Mouse (Mus musculus) midbrain, postnatal 0 days (tissue): ENCODE data around the gene Phf24. TPM values are rescaled to one million over a fixed set of nuclear protein-coding genes. Genes with fewer than 3 reads are reported as not detected.

Source experiments
- ATAC-seq: fragments of 200-750 bp; cut with Nextera tagmentation; 2 replicates; pipeline ENCODE4 v1.8.0; 2017; ENCODE audit warnings: moderate number of reproducible peaks, mild to moderate bottlenecking, moderate TSS enrichment, moderate library complexity; ENCODE audit not compliant: low FRiP score
- DNase-seq: peaks from one replicate; pipeline ENCODE4 v3.0.0-alpha.2; 2015; ENCODE audit warnings: low spot score
- H3K27ac ChIP-seq: fragments of 300-500 bp; sonication (generic); 2 replicates; pipeline ENCODE4 v1.5.1; 2014; ENCODE audit warnings: low read depth, mild to moderate bottlenecking, low read length, mixed read lengths
- H3K27me3 ChIP-seq: fragments of 300-500 bp; sonication (generic); 2 replicates; pipeline ENCODE4 v1.6.1; 2014; ENCODE audit warnings: low read length, control low read depth, mixed read lengths; ENCODE audit not compliant: insufficient read depth
- H3K36me3 ChIP-seq: fragments of 300-500 bp; sonication (generic); 2 replicates; pipeline ENCODE4 v1.6.1; 2014; ENCODE audit warnings: low read length, control low read depth, mixed read lengths; ENCODE audit not compliant: insufficient read depth
- H3K4me1 ChIP-seq: fragments of 300-500 bp; sonication (generic); 2 replicates; pipeline ENCODE4 v1.6.1; 2014; ENCODE audit warnings: mild to moderate bottlenecking, control low read depth, antibody characterized with exemption, low read length, mixed read lengths; ENCODE audit not compliant: insufficient read depth
- H3K4me2 ChIP-seq: fragments of 300-500 bp; sonication (generic); 2 replicates; pipeline ENCODE4 v1.6.1; 2014; ENCODE audit warnings: low read depth, mild to moderate bottlenecking, low read length, mixed read lengths; ENCODE audit not compliant: poor library complexity, severe bottlenecking
- H3K4me3 ChIP-seq: fragments of 300-500 bp; sonication (generic); 2 replicates; pipeline ENCODE4 v1.5.1; 2014; ENCODE audit warnings: low read depth, mild to moderate bottlenecking, low read length, moderate library complexity
- H3K9ac ChIP-seq: fragments of 300-500 bp; sonication (generic); replicated peaks from 2 replicates; pipeline ENCODE4 v1.6.1; 2014; ENCODE audit warnings: mild to moderate bottlenecking, low read length, moderate library complexity, mixed read lengths; ENCODE audit not compliant: poor library complexity, severe bottlenecking
- H3K9me3 ChIP-seq: fragments of 300-500 bp; sonication (generic); 2 replicates; pipeline ENCODE4 v1.6.1; 2016; ENCODE audit warnings: low read length, control low read depth
- CTCF ChIP-seq: IDR thresholded peaks from 2 replicates; pipeline ENCODE4 v1.5.1; 2016; ENCODE audit warnings: antibody characterized with exemption, mild to moderate bottlenecking
- WGBS: fragments of 180-500 bp; shearing (Covaris S2); extraction: QIAGEN DNeasy Blood & Tissue Kit; methylation state at CpG from one replicate; pipeline ENCODE4 v1.1.7; 2014; 5-methylcytosine and 5-hydroxymethylcytosine counted together
- polyA plus RNA-seq: library from polyadenylated mRNA; unstranded; fragments of >200 nt; fragmentation: Nextera tagmentation; extraction: Ambion mirVana; gene quantifications from 2 replicates; pipeline ENCODE4 v1.2.1, GENCODE M21; 2015
- total RNA-seq: library from RNA; depleted of rRNA; stranded (reverse); fragments of >200 nt; gene quantifications from 2 replicates; pipeline ENCODE4 v1.2.3, GENCODE M21; 2014

The Phf24 gene
- total and polyA plus RNA-seq, 2 experiments from 2014 or later = 45.0 to 148 TPM

DNA sequence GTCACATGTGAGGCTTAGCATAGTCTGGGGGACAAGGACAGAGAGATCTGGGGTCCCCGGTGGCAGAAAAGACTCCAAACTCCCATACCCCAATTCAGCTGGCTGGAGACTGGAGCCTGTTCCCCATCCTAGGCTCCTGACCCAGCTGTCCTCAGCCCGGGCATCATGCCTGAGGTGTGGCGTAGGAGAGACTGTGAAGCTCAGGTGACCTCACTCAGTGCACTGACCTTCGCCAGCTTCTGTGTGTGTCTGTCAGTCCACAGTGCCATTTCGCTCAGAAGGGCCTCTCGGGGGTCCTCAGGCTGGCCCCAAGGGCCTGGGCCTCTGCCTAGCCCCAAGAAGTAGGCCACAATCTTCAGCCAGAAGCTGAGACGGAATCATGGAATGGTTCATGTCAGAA, 36.1 kb downstream of the Phf24 start:
- H3K4me1 ChIP-seq = peaks cover 37% of the 10 kb centered on the region
- no peaks in the 10 kb centered on the region for H3K9me3 ChIP-seq
- peak overlapping the region; percentile 77 for H3K4me3 ChIP-seq
- no peaks in the 10 kb centered on the region for H3K27me3 ChIP-seq
- H3K9ac ChIP-seq = peak overlapping the region; percentile 100
- TF ChIP-seq CTCF = no peak
- no peak for DNase-seq
- H3K36me3 ChIP-seq = peaks cover 18% of the 10 kb centered on the region
- ATAC-seq = no peak
- peak overlapping the region; percentile 97; the same call in 1 of the 2 replicates for H3K27ac ChIP-seq
- peak overlapping the region; percentile 86 for H3K4me2 ChIP-seq
- 79% methylated on average over 7 of the region's 7 CpGs for WGBS

DNA sequence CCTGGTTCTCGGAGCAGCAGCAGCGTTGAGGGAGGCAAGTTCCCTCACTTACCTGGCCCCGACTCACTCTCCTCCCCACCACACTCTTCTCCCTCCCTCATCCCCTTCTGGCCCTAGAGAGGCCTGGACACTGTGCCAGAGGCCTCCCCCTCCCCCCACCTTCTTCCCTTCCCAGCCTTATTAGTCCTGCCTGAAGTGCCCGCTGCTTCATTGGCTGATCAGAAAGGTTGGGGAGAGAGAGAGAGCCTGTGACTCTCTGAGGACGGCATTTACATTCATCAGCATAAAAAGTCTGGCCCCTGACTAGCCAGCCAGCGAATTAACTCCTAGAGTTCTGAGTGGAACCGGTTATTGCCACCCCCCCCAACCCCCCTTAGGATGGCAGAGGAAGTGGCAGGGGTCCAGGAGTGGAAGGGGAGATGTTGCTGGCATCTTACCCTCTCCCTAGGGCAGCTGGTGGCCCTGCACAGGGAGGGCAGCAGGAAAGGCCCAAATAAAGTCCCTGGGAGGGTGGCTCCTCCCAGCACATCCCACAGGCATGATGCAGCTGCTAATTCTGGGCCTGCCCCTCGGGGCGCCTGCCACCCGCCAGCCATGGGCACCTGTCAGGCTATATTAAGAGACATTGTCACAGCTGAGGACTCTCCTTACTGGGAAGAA, 37.1 kb downstream of the Phf24 start:
- DNase-seq = peak; percentile 72

DNA sequence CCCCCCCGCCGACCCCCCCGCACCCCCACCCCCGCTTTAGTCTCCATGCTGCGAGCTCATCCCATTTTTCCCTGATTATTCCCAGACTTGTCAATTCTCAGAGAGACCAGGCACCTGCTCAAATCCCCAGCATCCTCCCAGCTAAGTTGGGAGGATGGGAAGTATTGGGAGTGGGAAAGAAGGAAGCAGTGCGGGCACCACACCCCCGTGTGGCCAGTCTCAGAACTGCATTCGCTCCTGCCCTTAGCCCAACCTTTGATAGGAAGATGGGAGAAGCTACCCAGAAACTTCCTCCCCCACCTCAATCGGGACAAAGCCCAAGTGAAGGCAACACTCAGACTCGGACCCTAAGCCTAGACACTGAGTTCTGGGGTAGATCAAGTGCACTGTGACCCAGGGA, 37.8 kb downstream of the Phf24 start:
- Histone ChIP-seq H3K27me3 (no peaks in the 10 kb centered on the region), H3K4me1 (peaks cover 27% of the 10 kb centered on the region), H3K9me3 (no peaks in the 10 kb centered on the region), H3K4me3 (no peak overlapping the region), H3K4me2 (peak overlapping the region; percentile 86), H3K27ac (peak overlapping the region; percentile 97; the same call in 1 of the 2 replicates), H3K9ac (peak overlapping the region; percentile 100; the same call in 1 of the 2 replicates), H3K36me3 (peaks cover 31% of the 10 kb centered on the region)
- WGBS = 3% methylated on average over 10 of the region's 10 CpGs
- peak; percentile 86 for DNase-seq
- peak; percentile 95 for TF ChIP-seq CTCF
- no peak for ATAC-seq

More for the DNA sequence above, 37.1 kb downstream of the Phf24 start:
- WGBS = 5% methylated on average over 9 of the region's 10 CpGs
- Histone ChIP-seq H3K4me3 (peak overlapping the region; percentile 22), H3K4me2 (peak overlapping the region; percentile 86), H3K27ac (peak overlapping the region; percentile 97), H3K9me3 (no peaks in the 10 kb centered on the region), H3K27me3 (no peaks in the 10 kb centered on the region), H3K9ac (peak overlapping the region; percentile 100), H3K36me3 (peaks cover 27% of the 10 kb centered on the region), H3K4me1 (peaks cover 33% of the 10 kb centered on the region)
- ATAC-seq = no peak
- no peak for TF ChIP-seq CTCF

DNA sequence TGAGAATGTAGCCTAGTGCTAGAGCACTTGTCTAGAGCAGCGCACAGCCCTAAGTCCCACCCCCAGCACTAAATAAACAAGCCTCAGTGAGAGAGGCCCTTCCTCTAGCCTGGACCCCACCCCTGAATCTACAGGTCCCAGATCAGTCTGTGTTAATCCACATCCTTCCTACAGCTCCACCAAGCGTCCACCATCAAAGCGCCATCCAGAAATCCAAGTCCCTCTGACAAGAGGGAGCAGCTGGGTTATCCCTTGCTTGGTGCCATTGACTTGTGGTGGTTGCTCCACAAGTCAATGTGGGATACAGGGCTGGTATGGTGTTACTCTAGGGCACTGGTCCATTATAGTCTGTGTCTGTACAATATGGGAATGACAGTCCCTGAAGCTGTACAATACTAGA, 38.7 kb downstream of the Phf24 start:
- Histone ChIP-seq H3K9ac (no peak overlapping the region), H3K4me3 (no peak overlapping the region), H3K27ac (no peak overlapping the region), H3K27me3 (no peaks in the 10 kb centered on the region), H3K36me3 (peaks cover 31% of the 10 kb centered on the region), H3K4me2 (no peak overlapping the region), H3K9me3 (no peaks in the 10 kb centered on the region), H3K4me1 (peaks cover 27% of the 10 kb centered on the region)
- 91% methylated on average over 3 of the region's 3 CpGs for WGBS
- ATAC-seq (no peak), DNase-seq (no peak)
- 0 out of 2 replicates have a peak, but pooled peaks have one; percentile 6 for TF ChIP-seq CTCF

DNA sequence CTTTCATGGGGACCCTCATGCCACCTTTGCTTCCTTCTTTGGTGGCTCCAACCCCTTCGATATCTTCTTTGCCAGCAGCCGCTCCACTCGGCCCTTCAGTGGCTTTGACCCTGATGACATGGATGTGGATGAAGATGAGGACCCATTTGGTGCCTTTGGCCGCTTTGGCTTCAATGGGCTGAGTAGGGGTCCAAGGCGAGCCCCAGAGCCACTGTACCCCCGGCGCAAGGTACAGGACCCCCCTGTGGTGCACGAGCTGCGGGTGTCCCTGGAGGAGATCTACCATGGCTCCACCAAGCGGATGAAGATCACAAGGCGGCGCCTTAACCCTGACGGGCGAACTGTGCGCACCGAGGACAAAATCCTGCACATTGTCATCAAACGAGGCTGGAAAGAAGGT, 40.1 kb downstream of the Phf24 start:
- H3K4me3 ChIP-seq = no peak overlapping the region
- DNase-seq (no peak), ATAC-seq (no peak)
- H3K36me3 ChIP-seq = peaks cover 31% of the 10 kb centered on the region
- no peak overlapping the region for H3K27ac ChIP-seq
- TF ChIP-seq CTCF = no peak
- WGBS = 95% methylated on average over 17 of the region's 17 CpGs
- peaks cover 23% of the 10 kb centered on the region for H3K4me1 ChIP-seq
- no peaks in the 10 kb centered on the region for H3K9me3 ChIP-seq
- H3K4me2 ChIP-seq = no peak overlapping the region
- H3K9ac ChIP-seq = no peak overlapping the region
- H3K27me3 ChIP-seq = no peaks in the 10 kb centered on the region

DNA sequence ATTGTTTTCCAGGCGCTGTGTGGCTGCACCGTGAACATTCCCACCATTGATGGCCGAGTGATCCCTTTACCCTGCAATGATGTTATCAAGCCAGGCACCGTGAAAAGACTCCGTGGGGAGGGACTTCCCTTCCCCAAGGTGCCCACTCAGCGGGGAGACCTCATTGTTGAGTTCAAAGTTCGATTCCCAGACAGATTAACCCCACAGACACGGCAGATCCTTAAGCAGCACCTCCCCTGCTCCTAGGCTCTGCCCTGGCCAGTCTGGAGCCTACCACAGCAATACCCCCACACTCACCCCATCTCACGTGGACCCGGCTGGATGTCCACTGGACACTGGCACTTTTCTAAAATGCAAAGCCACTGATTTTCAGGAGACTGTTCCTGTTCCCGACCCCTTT, 40.8 kb downstream of the Phf24 start:
- Histone ChIP-seq H3K9me3 (no peaks in the 10 kb centered on the region), H3K36me3 (peaks cover 31% of the 10 kb centered on the region), H3K4me2 (no peak overlapping the region), H3K4me3 (no peak overlapping the region), H3K27ac (no peak overlapping the region), H3K9ac (no peak overlapping the region), H3K4me1 (peaks cover 19% of the 10 kb centered on the region), H3K27me3 (no peaks in the 10 kb centered on the region)
- DNase-seq = no peak
- WGBS = 61% methylated on average over 11 of the region's 11 CpGs
- no peak for ATAC-seq
- TF ChIP-seq CTCF = no peak
